Mouse (Mus musculus): ENCODE measurements around the gene Casp7. TPM values are rescaled to one million over a fixed set of nuclear protein-coding genes. Genes with fewer than 3 reads are reported as not detected.

The Casp7 gene
- polyA plus RNA-seq, 1 experiment from 2014 or later, result 17.8 TPM

DNA sequence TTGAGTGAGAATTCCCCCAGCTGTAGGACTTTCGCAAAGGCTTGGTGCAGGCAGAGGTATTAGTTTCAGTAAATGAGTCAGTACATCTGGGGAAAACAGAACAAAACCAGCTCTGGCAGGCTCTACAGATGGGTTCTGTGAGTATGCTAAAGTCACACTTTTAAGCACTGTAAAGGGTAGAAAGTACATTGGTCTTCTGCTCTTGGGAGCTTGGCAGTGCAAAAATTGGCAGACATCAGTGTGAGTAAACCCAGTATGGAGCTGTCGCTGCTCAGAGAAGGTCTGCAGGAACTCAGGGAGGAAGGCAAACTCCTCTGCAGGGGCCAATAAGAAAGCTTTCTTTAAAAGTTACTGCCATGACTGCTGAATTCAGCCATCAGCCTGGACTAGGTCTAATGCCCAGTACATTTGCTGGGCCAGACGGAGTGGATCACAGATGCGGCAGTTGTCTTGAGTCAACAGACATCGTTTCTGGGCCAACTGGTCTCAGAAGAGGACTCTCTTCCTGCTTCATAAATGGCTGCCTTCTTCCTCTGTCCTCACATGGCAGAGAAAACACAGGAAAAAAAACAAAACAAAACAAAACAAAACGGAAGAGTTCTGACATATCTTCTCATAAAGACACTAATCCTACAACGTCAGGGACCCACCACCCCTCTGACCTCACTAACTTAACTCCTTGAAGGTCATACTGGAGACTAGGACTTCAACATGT is 41.6 kb downstream of the Casp7 start:
- WGBS, result 83% methylated on average over 7 of the region's 7 CpGs
- DNase-seq (ENCODE audit: low spot score), result no peak
- H3K36me3 ChIP-seq (replicated peaks), result peaks cover 22% of the 10 kb centered on the region
- H3K9me3 ChIP-seq, result no peaks in the 10 kb centered on the region
- peaks cover 16% of the 10 kb centered on the region for H3K4me1 ChIP-seq
- H3K27ac ChIP-seq (replicated peaks), result no peak overlapping the region
- H3K4me3 ChIP-seq, result no peak overlapping the region
- H3K27me3 ChIP-seq (replicated peaks; ENCODE audit: low read depth, poor library complexity, severe bottlenecking), result no peaks in the 10 kb centered on the region

DNA sequence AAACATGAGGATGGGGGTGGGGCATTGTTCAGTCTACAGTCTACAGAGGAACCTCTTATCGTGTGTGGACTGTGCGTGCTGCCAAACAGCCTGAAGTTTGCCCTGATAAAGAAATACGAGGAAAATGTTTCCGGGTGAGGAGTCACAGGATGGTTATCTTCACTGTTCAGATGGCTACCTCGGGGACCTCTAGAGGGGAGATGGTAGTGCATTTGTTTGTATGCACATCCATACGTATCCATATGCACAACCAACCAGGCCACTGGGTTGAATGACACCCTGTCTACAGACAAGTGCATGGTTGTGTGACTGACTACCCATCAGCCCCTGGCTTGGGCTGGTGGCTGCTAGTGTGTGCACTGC is 42.1 kb downstream of the Casp7 start:
- H3K9me3 ChIP-seq, result no peaks in the 10 kb centered on the region
- 88% methylated on average over 6 of the region's 6 CpGs for WGBS
- H3K4me3 ChIP-seq, result no peak overlapping the region
- H3K27ac ChIP-seq (replicated peaks), result 0 out of 2 replicates have a peak overlapping the region, but pooled peaks have one; percentile 24
- no peaks in the 10 kb centered on the region for H3K27me3 ChIP-seq (replicated peaks; ENCODE audit: low read depth, poor library complexity, severe bottlenecking)
- peaks cover 18% of the 10 kb centered on the region for H3K36me3 ChIP-seq (replicated peaks)
- DNase-seq (ENCODE audit: low spot score), result no peak
- H3K4me1 ChIP-seq, result peaks cover 19% of the 10 kb centered on the region

- no peaks in the 10 kb centered on the region; the same call in 1 of the 2 replicates for H3K36me3 ChIP-seq (replicated peaks)
- H3K9me3 ChIP-seq, result no peaks in the 10 kb centered on the region
- no peaks in the 10 kb centered on the region for H3K27me3 ChIP-seq (replicated peaks; ENCODE audit: low read depth, poor library complexity, severe bottlenecking)
- no peak for DNase-seq (ENCODE audit: low spot score)
- H3K4me1 ChIP-seq, result peaks cover 14% of the 10 kb centered on the region
- WGBS, result 90% methylated on average over 14 of the region's 14 CpGs
- H3K27ac ChIP-seq (replicated peaks), result no peak overlapping the region
- H3K4me3 ChIP-seq, result no peak overlapping the region
These were observed 46.5 kb downstream of the Casp7 start for GRCm38 (mm10) chr19:56443445-56443844.

DNA sequence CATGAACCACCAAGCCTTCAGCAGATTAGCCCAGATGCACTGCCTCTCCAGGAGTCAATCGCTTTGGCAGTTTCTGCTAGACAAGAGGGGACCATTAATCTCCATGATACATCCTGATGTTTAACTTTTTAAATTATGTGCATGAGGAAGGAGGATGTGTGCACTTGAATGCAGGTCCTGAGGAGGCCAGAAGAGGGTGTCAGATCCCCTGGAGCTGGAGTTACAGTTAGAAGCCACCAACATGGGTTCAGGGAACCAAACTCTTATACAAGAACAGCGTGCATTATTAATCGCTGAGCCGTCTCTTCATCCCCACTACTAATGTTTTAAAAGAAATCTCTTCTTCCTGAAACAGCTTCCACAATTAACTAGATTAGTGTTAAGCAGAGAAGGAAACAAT is 51.9 kb downstream of the Casp7 start:
- no peak for DNase-seq (ENCODE audit: low spot score)
- Histone ChIP-seq H3K9me3 (no peaks in the 10 kb centered on the region), H3K27ac (replicated peaks) (no peak overlapping the region), H3K4me3 (no peak overlapping the region), H3K4me1 (peaks cover 13% of the 10 kb centered on the region), H3K27me3 (replicated peaks; ENCODE audit: low read depth, poor library complexity, severe bottlenecking) (no peaks in the 10 kb centered on the region), H3K36me3 (replicated peaks) (no peaks in the 10 kb centered on the region)
- WGBS, result 95% methylated on average over 4 of the region's 4 CpGs

GRCm38 (mm10) chr19:56449537-56449936 is 52.6 kb downstream of the Casp7 start:
- DNase-seq (ENCODE audit: low spot score), result no peak
- Histone ChIP-seq H3K27ac (replicated peaks) (no peak overlapping the region), H3K9me3 (no peaks in the 10 kb centered on the region), H3K27me3 (replicated peaks; ENCODE audit: low read depth, poor library complexity, severe bottlenecking) (no peaks in the 10 kb centered on the region), H3K4me3 (no peak overlapping the region), H3K4me1 (peaks cover 11% of the 10 kb centered on the region), H3K36me3 (replicated peaks) (no peaks in the 10 kb centered on the region)
- WGBS, result 90% methylated on average over 8 of the region's 8 CpGs

- Histone ChIP-seq H3K4me1 (0 out of 2 replicates have a peak, but pooled peaks cover under 1% of the 10 kb centered on the region), H3K4me3 (no peak overlapping the region), H3K36me3 (replicated peaks) (no peaks in the 10 kb centered on the region), H3K9me3 (no peaks in the 10 kb centered on the region), H3K27ac (replicated peaks) (no peak overlapping the region), H3K27me3 (replicated peaks; ENCODE audit: low read depth, poor library complexity, severe bottlenecking) (no peaks in the 10 kb centered on the region)
- WGBS, result 87% methylated on average over 5 of the region's 5 CpGs
- DNase-seq (ENCODE audit: low spot score), result no peak
These were observed 54.0 kb downstream of the Casp7 start for GRCm38 (mm10) chr19:56450892-56451291.

GRCm38 (mm10) chr19:56451867-56452266 is 54.9 kb downstream of the Casp7 start:
- 85% methylated on average over 4 of the region's 4 CpGs for WGBS
- Histone ChIP-seq H3K4me1 (no peaks in the 10 kb centered on the region), H3K27me3 (replicated peaks; ENCODE audit: low read depth, poor library complexity, severe bottlenecking) (0 out of 2 replicates have a peak, but pooled peaks cover 4% of the 10 kb centered on the region), H3K27ac (replicated peaks) (no peak overlapping the region), H3K9me3 (no peaks in the 10 kb centered on the region), H3K4me3 (no peak overlapping the region), H3K36me3 (replicated peaks) (no peaks in the 10 kb centered on the region)
- no peak for DNase-seq (ENCODE audit: low spot score)

- no peaks in the 10 kb centered on the region for H3K9me3 ChIP-seq
- 95% methylated on average over 2 of the region's 2 CpGs for WGBS
- peaks cover 3% of the 10 kb centered on the region; the same call in 1 of the 2 replicates for H3K4me1 ChIP-seq
- no peak overlapping the region for H3K27ac ChIP-seq (replicated peaks)
- no peak overlapping the region for H3K4me3 ChIP-seq
- DNase-seq (ENCODE audit: low spot score), result no peak
- H3K36me3 ChIP-seq (replicated peaks), result no peaks in the 10 kb centered on the region
- 0 out of 2 replicates have a peak, but pooled peaks cover 4% of the 10 kb centered on the region for H3K27me3 ChIP-seq (replicated peaks; ENCODE audit: low read depth, poor library complexity, severe bottlenecking)
These were observed 55.5 kb downstream of the Casp7 start for GRCm38 (mm10) chr19:56452421-56452820.

- H3K36me3 ChIP-seq (replicated peaks), result no peaks in the 10 kb centered on the region
- H3K27me3 ChIP-seq (replicated peaks; ENCODE audit: low read depth, poor library complexity, severe bottlenecking), result 0 out of 2 replicates have a peak, but pooled peaks cover 4% of the 10 kb centered on the region
- 76% methylated on average over 4 of the region's 4 CpGs for WGBS
These were observed 57.9 kb downstream of the Casp7 start for GRCm38 (mm10) chr19:56454862-56455261.

DNA sequence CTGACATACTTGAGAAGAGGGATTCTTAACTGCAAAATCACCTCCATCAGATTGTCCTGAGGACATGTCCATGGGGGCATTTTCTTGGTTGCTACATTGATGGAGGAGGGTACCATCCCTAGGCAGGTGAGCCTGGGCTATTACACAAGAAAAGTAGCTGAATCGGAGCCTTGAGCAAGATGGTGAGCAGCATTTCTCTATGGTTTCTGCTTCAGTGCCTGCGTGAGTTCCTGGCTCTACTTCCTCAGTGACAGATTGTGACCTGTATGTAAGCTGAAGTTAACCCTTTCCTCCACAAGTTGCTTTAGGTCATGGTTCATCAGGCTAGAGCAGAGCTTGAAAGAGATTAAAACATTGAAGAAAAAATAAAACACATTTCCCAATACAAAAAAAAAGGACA is 58.4 kb downstream of the Casp7 start:
- H3K27me3 ChIP-seq (replicated peaks; ENCODE audit: low read depth, poor library complexity, severe bottlenecking), result 0 out of 2 replicates have a peak, but pooled peaks cover 4% of the 10 kb centered on the region
- no peak for DNase-seq (ENCODE audit: low spot score)
- no peaks in the 10 kb centered on the region for H3K9me3 ChIP-seq
- H3K4me3 ChIP-seq, result no peak overlapping the region
- peaks cover 11% of the 10 kb centered on the region; the same call in 1 of the 2 replicates for H3K4me1 ChIP-seq
- no peaks in the 10 kb centered on the region for H3K36me3 ChIP-seq (replicated peaks)
- WGBS, result 47% methylated on average over 2 of the region's 2 CpGs
- H3K27ac ChIP-seq (replicated peaks), result no peak overlapping the region

More at GRCm38 (mm10) chr19:56454862-56455261, 57.9 kb downstream of the Casp7 start:
- DNase-seq (ENCODE audit: low spot score), result no peak
- Histone ChIP-seq H3K27ac (replicated peaks) (no peak overlapping the region), H3K4me1 (peaks cover 9% of the 10 kb centered on the region; the same call in 1 of the 2 replicates), H3K9me3 (no peaks in the 10 kb centered on the region), H3K4me3 (no peak overlapping the region)

DNA sequence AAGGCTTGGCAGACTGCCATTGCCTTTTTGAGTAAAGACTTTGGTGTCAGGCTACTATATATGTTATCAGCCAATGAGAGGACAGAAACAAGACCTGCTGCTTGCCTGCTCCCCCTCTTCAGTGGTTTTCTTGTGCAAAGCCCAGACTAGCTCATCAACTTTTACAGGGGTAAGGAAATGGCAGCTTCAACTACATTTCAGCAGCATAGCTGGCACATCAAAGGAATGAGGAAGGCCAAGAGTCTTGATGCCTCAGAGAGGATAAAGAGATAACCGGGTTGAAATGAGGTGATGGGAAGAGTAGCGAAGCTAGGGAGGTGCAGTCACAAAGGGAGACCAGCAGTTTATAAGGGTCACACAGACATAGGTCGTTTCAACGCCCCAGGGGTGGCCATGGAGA is 60.6 kb downstream of the Casp7 start:
- Histone ChIP-seq H3K9me3 (no peaks in the 10 kb centered on the region), H3K4me3 (no peak overlapping the region), H3K36me3 (replicated peaks) (no peaks in the 10 kb centered on the region), H3K27ac (replicated peaks) (no peak overlapping the region), H3K27me3 (replicated peaks; ENCODE audit: low read depth, poor library complexity, severe bottlenecking) (0 out of 2 replicates have a peak, but pooled peaks cover 4% of the 10 kb centered on the region), H3K4me1 (peaks cover 12% of the 10 kb centered on the region; the same call in 1 of the 2 replicates)
- WGBS, result 88% methylated on average over 4 of the region's 4 CpGs
- no peak for DNase-seq (ENCODE audit: low spot score)

DNA sequence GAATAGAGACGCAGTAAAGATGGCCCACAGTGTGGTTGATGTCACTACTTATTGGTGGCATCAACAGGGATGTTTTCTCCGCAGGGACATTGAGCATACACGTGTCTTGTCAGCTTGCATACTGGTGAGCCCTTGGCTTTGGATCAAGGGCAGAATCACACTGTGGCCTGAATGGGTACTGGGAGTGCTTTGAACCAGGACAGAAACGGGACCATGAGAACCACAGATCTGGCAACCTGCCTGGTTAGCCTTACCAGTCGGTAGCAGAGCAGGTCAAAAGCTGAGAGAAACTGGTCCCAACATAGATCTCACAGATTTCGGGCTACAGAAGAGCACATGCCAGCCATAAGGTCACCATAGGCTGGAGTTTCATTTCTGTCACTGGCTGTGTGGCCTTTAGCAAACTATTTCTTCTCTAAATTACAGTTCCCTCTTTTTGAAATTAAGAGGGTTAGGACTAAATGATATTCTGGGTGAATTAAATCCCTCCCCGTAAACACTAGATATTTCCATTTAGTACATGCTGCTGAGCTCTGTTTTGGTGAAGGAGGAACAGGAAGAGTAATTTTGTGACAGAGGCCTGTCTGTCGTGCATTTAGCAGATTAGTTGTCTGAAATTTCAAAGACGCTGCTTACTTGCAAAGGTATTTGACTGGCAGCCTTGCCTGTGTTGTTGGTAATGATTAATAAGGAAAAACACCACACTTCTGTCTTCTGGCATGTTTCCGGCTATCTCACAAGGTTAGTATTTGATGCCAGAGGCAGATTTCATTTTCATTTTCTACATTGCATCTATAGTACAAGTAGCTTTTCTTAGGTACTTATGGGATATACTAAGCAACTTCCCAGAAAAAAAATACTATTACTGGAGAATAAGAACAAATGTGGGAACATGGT is 62.5 kb downstream of the Casp7 start:
- H3K4me3 ChIP-seq, result no peak overlapping the region
- 87% methylated on average over 10 of the region's 10 CpGs for WGBS
- H3K36me3 ChIP-seq (replicated peaks), result no peaks in the 10 kb centered on the region
- H3K9me3 ChIP-seq, result 0 out of 2 replicates have a peak, but pooled peaks cover 6% of the 10 kb centered on the region
- 0 out of 2 replicates have a peak, but pooled peaks cover 4% of the 10 kb centered on the region for H3K27me3 ChIP-seq (replicated peaks; ENCODE audit: low read depth, poor library complexity, severe bottlenecking)
- no peak for DNase-seq (ENCODE audit: low spot score)
- H3K4me1 ChIP-seq, result peaks cover 12% of the 10 kb centered on the region; the same call in 1 of the 2 replicates
- no peak overlapping the region for H3K27ac ChIP-seq (replicated peaks)

Data from embryonic facial prominence, embryonic 10.5 days (tissue).